Mouse (Mus musculus) CH12.LX (cell line): Measurements from ENCODE around the gene Trim33. TPM values are rescaled to one million over a fixed set of nuclear protein-coding genes. Genes with fewer than 3 reads are reported as not detected.

Source experiments
- DNase-seq: peaks from one replicate; pipeline ENCODE4 v3.0.0-alpha.2; 2013; ENCODE audit errors: extremely low read depth
- H3K27ac ChIP-seq: 2 replicates; pipeline ENCODE4 v1.5.1; 2012; ENCODE audit warnings: low read depth, mild to moderate bottlenecking, control low read depth, moderate library complexity; ENCODE audit not compliant: insufficient read depth
- H3K27me3 ChIP-seq: replicated peaks from 2 replicates; pipeline ENCODE3; 2012; ENCODE audit warnings: inconsistent platforms
- H3K36me3 ChIP-seq, 2 experiments: replicated peaks in 1 of 2; 2 replicates each; pipeline versions ENCODE3 to v1.6.1; 2012; ENCODE audit warnings: inconsistent platforms in 1 of 2, low read length in 1 of 2, mild to moderate bottlenecking in 1 of 2, mixed read lengths in 1 of 2, moderate library complexity in 1 of 2; ENCODE audit not compliant: control insufficient read depth in 1 of 2, insufficient read depth in 1 of 2
- H3K4me1 ChIP-seq, 2 experiments: 2 replicates each; pipeline ENCODE4 v1.6.1; 2012; ENCODE audit warnings: inconsistent platforms in 1 of 2, moderate library complexity in 1 of 2; ENCODE audit not compliant: insufficient read depth in 2 of 2, control insufficient read depth in 1 of 2
- H3K4me2 ChIP-seq: 2 replicates; pipeline ENCODE4 v1.6.1; 2012; ENCODE audit warnings: low read depth, mild to moderate bottlenecking, control low read depth; ENCODE audit not compliant: poor library complexity, insufficient read depth, severe bottlenecking
- H3K4me3 ChIP-seq, 3 experiments: fragments of 150-350 bp in 1 of 3; sonication (generic) in 1 of 3; replicated peaks in 1 of 3; 2 replicates each; pipeline versions ENCODE3 to v1.5.1; 2011 to 2012; ENCODE audit warnings: low read depth in 2 of 3, low read length in 2 of 3, mild to moderate bottlenecking in 2 of 3, moderate library complexity in 2 of 3, control low read depth in 1 of 3, improper control_type of control experiment in 1 of 3, inconsistent platforms in 1 of 3, mixed read lengths in 1 of 3; ENCODE audit not compliant: poor library complexity in 1 of 3
- H3K79me2 ChIP-seq: replicated peaks from 2 replicates; pipeline ENCODE4 v1.6.1; 2012; ENCODE audit warnings: mild to moderate bottlenecking, moderate library complexity; ENCODE audit not compliant: control insufficient read depth, poor library complexity, insufficient read depth, severe bottlenecking; ENCODE audit errors: extremely low read depth
- H3K9ac ChIP-seq: 2 replicates; pipeline ENCODE4 v1.6.1; 2012; ENCODE audit warnings: low read depth, mild to moderate bottlenecking, control low read depth, moderate library complexity; ENCODE audit not compliant: insufficient read depth
- H3K9me3 ChIP-seq: replicated peaks from 2 replicates; pipeline ENCODE3; 2012; ENCODE audit warnings: low read length, inconsistent platforms, mixed read lengths
- BHLHE40 ChIP-seq: IDR thresholded peaks from 2 replicates; pipeline ENCODE4 v1.6.1; 2011; ENCODE audit warnings: mild to moderate bottlenecking, low read depth, low read length, improper control_type of control experiment
- HCFC1 ChIP-seq: IDR thresholded peaks from 2 replicates; pipeline ENCODE4 v1.6.1; 2012; ENCODE audit warnings: low read depth, mild to moderate bottlenecking, inconsistent platforms, low read length, improper control_type of control experiment
- MAFK ChIP-seq: IDR thresholded peaks from 2 replicates; pipeline ENCODE4 v1.6.1; 2011; ENCODE audit warnings: low read length, improper control_type of control experiment; ENCODE audit not compliant: insufficient replicate concordance
- MAZ ChIP-seq: IDR thresholded peaks from 2 replicates; pipeline ENCODE4 v1.6.1; 2012; ENCODE audit warnings: low read depth, mild to moderate bottlenecking, inconsistent platforms, low read length, improper control_type of control experiment, moderate library complexity
- MEF2A ChIP-seq: IDR thresholded peaks from 2 replicates; pipeline ENCODE4 v1.6.1; 2014; ENCODE audit warnings: low read depth, mild to moderate bottlenecking, inconsistent platforms, low read length, improper control_type of control experiment, borderline replicate concordance
- MXI1 ChIP-seq: IDR thresholded peaks from 2 replicates; pipeline ENCODE4 v1.6.1; 2011; ENCODE audit warnings: mild to moderate bottlenecking, low read depth, low read length, improper control_type of control experiment
- NELFE ChIP-seq: IDR thresholded peaks from 2 replicates; pipeline ENCODE4 v1.6.1; 2011; ENCODE audit warnings: low read depth, low read length, improper control_type of control experiment
- NRF1 ChIP-seq: IDR thresholded peaks from 2 replicates; pipeline ENCODE4 v1.6.1; 2014; ENCODE audit warnings: low read depth, mild to moderate bottlenecking, inconsistent platforms, low read length, improper control_type of control experiment, moderate library complexity
- PAX5 ChIP-seq: IDR thresholded peaks from 2 replicates; pipeline ENCODE4 v1.6.1; 2012; ENCODE audit warnings: low read length, inconsistent platforms, mixed read lengths
- SIN3A ChIP-seq: IDR thresholded peaks from 2 replicates; pipeline ENCODE4 v1.6.1; 2012; ENCODE audit warnings: low read length, improper control_type of control experiment, inconsistent platforms
- USF1 ChIP-seq: IDR thresholded peaks from 2 replicates; pipeline ENCODE4 v1.6.1; 2014; ENCODE audit warnings: low read depth, mild to moderate bottlenecking, inconsistent platforms, low read length, improper control_type of control experiment
- USF2 ChIP-seq: conservative IDR thresholded peaks from 2 replicates; pipeline ENCODE4 v1.6.1; 2011; ENCODE audit warnings: low read depth, low read length, improper control_type of control experiment
- ZC3H11A ChIP-seq: IDR thresholded peaks from 2 replicates; pipeline ENCODE4 v1.6.1; 2012; ENCODE audit warnings: low read depth, mild to moderate bottlenecking, inconsistent platforms, low read length, improper control_type of control experiment
- ZKSCAN1 ChIP-seq: IDR thresholded peaks from 2 replicates; pipeline ENCODE4 v1.6.1; 2012; ENCODE audit warnings: low read depth, inconsistent platforms, low read length, improper control_type of control experiment, borderline replicate concordance
- ZMIZ1 ChIP-seq: IDR thresholded peaks from 2 replicates; pipeline ENCODE4 v1.6.1; 2012; ENCODE audit warnings: low read depth, mild to moderate bottlenecking, inconsistent platforms, low read length, improper control_type of control experiment
- dilution Hi-C: fragments of 300-500 bp; cut with MboI; formaldehyde crosslinking; loops from 2 replicates; pipeline ENCODE4 v1.14.3; 2020; ENCODE audit warnings: low sequenced_read_pairs; ENCODE audit not compliant: extremely low pct_unique_long_range_greater_than_20kb, extremely low pct_ligation_motif_present
- in situ Hi-C: fragments of 300-500 bp; cut with MboI; formaldehyde crosslinking; loops from 3 replicates; pipeline ENCODE4 v1.14.3; 2019; ENCODE audit warnings: low sequenced_read_pairs, low pct_ligation_motif_present, low pct_unique_long_range_greater_than_20kb, mixed read lengths
- polyA plus RNA-seq: library from polyadenylated mRNA; unstranded; fragments of >175 nt; gene quantifications from 2 replicates; pipeline ENCODE4 v1.2.1, GENCODE M21; 2012; ENCODE audit warnings: low read depth; ENCODE audit not compliant: insufficient read length
- total RNA-seq, 2 experiments: library from RNA; depleted of rRNA; stranded (reverse); fragments of 300-350 nt in 1 of 2; fragments of >200 nt in 1 of 2; gene quantifications; 2 replicates each; pipeline ENCODE4 v1.2.3; 2012 to 2014

The Trim33 gene
- total and polyA plus RNA-seq, 3 experiments: 11.7 to 29.3 (median 28.1) TPM

- Histone ChIP-seq H3K4me3 (no peak overlapping the region), H3K4me2 (no peak overlapping the region), H3K27me3 (no peaks in the 10 kb centered on the region), H3K36me3 (no peaks in the 10 kb centered on the region), H3K9me3 (no peaks in the 10 kb centered on the region), H3K4me1 (peaks cover 0 to 9% of the 10 kb centered on the region in 2 experiments; a peak in 2 of 4 replicates), H3K27ac (no peak overlapping the region), H3K9ac (no peak overlapping the region), H3K79me2 (no peaks in the 10 kb centered on the region)
- in situ Hi-C loops: no loop called here
- no peak for DNase-seq
- dilution Hi-C loops: no loop called here
- no peak for TF ChIP-seq HCFC1
- no peak for TF ChIP-seq USF1
- TF ChIP-seq ZC3H11A: no peak
- no peak for TF ChIP-seq ZMIZ1
- TF ChIP-seq SIN3A: no peak
Measured at GRCm38 (mm10) chr3:103397523-103397922, 118.4 kb downstream of the Trim33 start.

GRCm38 (mm10) chr3:103400807-103401206 is 121.7 kb downstream of the Trim33 start:
- Histone ChIP-seq H3K27me3 (no peaks in the 10 kb centered on the region), H3K79me2 (no peaks in the 10 kb centered on the region), H3K4me3 (no peak overlapping the region), H3K9me3 (no peaks in the 10 kb centered on the region), H3K27ac (no peak overlapping the region), H3K4me1 (peaks cover 4 to 19% of the 10 kb centered on the region in 2 experiments; a peak in 3 of 4 replicates), H3K36me3 (no peaks in the 10 kb centered on the region), H3K4me2 (no peak overlapping the region), H3K9ac (no peak overlapping the region)
- in situ Hi-C loops (no loop called here), dilution Hi-C loops (no loop called here)
- no peak for DNase-seq
- TF ChIP-seq ZKSCAN1: no peak
- TF ChIP-seq MAFK: peak; percentile 61; the same call in 1 of the 2 replicates
- TF ChIP-seq PAX5: no peak

- Histone ChIP-seq H3K4me2 (no peak overlapping the region), H3K27me3 (no peaks in the 10 kb centered on the region)
- in situ Hi-C loops: no loop called here
- no peak for DNase-seq
- TF ChIP-seq MXI1 (no peak), MAZ (no peak), USF1 (no peak), NELFE (no peak), ZKSCAN1 (no peak), BHLHE40 (no peak), MEF2A (no peak), ZC3H11A (no peak), NRF1 (no peak), USF2 (no peak), MAFK (no peak)
- TF ChIP-seq, all 38 proteins: peak for 0
- Histone ChIP-seq H3K9me3 (no peaks in the 10 kb centered on the region), H3K79me2 (no peaks in the 10 kb centered on the region), H3K4me3 (no peak overlapping the region), H3K27ac (no peak overlapping the region), H3K4me1 (peaks cover 8 to 26% of the 10 kb centered on the region in 2 experiments; a peak in 3 of 4 replicates), H3K9ac (no peak overlapping the region), H3K36me3 (no peaks in the 10 kb centered on the region)
- dilution Hi-C loops: no loop called here
Measured at GRCm38 (mm10) chr3:103401342-103402098, 122.4 kb downstream of the Trim33 start.
